Mouse (Mus musculus) megakaryocyte-erythroid progenitor cell, adult 5-6 weeks (primary cell): ENCODE results near the gene Gm8024. TPM values are rescaled to one million over a fixed set of nuclear protein-coding genes. Genes with fewer than 3 reads are reported as not detected.
"Not testable (repeated sequence)": the region's sequence is repeated elsewhere in the genome, so short reads cannot be mapped to it uniquely, and the experiment has no call there.

Experiments used
- ATAC-seq: replicated peaks from 2 replicates; pipeline ENCODE4 v1.8.0; 2016; ENCODE audit warnings: mild to moderate bottlenecking, inconsistent platforms; ENCODE audit not compliant: severe bottlenecking, poor library complexity, low FRiP score, low TSS enrichment
- total RNA-seq, 2 experiments: library from RNA; stranded (forward) in 1 of 2; stranded (reverse) in 1 of 2; fragments of 200-1000, 215-1000 nt in 1 of 2; fragments of >200 nt in 1 of 2; fragmentation: Nextera tagmentation in 1 of 2; gene quantifications; 2 replicates each; pipeline ENCODE4 v1.2.3; 2014 to 2017

Gene Gm8024
- total RNA-seq (2014; fragmentation: Nextera tagmentation) (not detected in 2 replicates), total RNA-seq (2017) (not detected in 2 replicates)

GRCm38 (mm10) chr14:42524182-42524581 lies at the start of gene Gm8024:
Gm8024 (minus strand) TSS chr14:42524282.
- not testable (repeated sequence) for ATAC-seq

GRCm38 (mm10) chr14:42543170-42543701 lies 19.2 kb upstream of the Gm8024 start:
- not testable (repeated sequence) for ATAC-seq

- not testable (repeated sequence) for ATAC-seq
Observed at GRCm38 (mm10) chr14:42542316-42543169, 18.5 kb upstream of the Gm8024 start.

GRCm38 (mm10) chr14:42502249-42502648 lies 21.8 kb downstream of the Gm8024 start, which contains the start of gene Gm8020:
Gm8020 (minus strand) TSS chr14:42502349.
- ATAC-seq: not testable (repeated sequence)

Other genes with a start within 250 kb of the Gm8024 start
- not detected in 2 replicates for gene Gm9611, start 226.9 kb downstream of the Gm8024 start, total RNA-seq (2014; fragmentation: Nextera tagmentation)
- not detected in 2 replicates for gene Gm9611, start 226.9 kb downstream of the Gm8024 start, total RNA-seq (2017)
- gene Gm7995, start 214.1 kb downstream of the Gm8024 start, total RNA-seq (2014; fragmentation: Nextera tagmentation): not detected in 2 replicates
- gene Gm7995, start 214.1 kb downstream of the Gm8024 start, total RNA-seq (2017): not detected in 2 replicates
- gene Gm8005, start 84.6 kb downstream of the Gm8024 start, total RNA-seq (2014; fragmentation: Nextera tagmentation): not detected in 2 replicates
- not detected in 2 replicates for gene Gm8005, start 84.6 kb downstream of the Gm8024 start, total RNA-seq (2017)
- gene Gm8011, start 60.4 kb downstream of the Gm8024 start, total RNA-seq (2014; fragmentation: Nextera tagmentation): not detected in 2 replicates
- not detected in 2 replicates for gene Gm8011, start 60.4 kb downstream of the Gm8024 start, total RNA-seq (2017)
- not detected in 2 replicates for gene Gm8020, start 21.9 kb downstream of the Gm8024 start, total RNA-seq (2014; fragmentation: Nextera tagmentation)
- not detected in 2 replicates for gene Gm8020, start 21.9 kb downstream of the Gm8024 start, total RNA-seq (2017)
- not detected in 2 replicates for gene Gm17124, start 75.6 kb upstream of the Gm8024 start, total RNA-seq (2014; fragmentation: Nextera tagmentation)
- not detected in 2 replicates for gene Gm17124, start 75.6 kb upstream of the Gm8024 start, total RNA-seq (2017)
- not detected in 2 replicates for gene Gm3633, start 117.6 kb upstream of the Gm8024 start, total RNA-seq (2014; fragmentation: Nextera tagmentation)
- not detected in 2 replicates for gene Gm3633, start 117.6 kb upstream of the Gm8024 start, total RNA-seq (2017)
- not detected in 2 replicates for gene Gm10378, start 131.7 kb upstream of the Gm8024 start, total RNA-seq (2014; fragmentation: Nextera tagmentation)
- gene Gm10378, start 131.7 kb upstream of the Gm8024 start, total RNA-seq (2017): not detected in 2 replicates
- not detected in 2 replicates for gene Gm3015, start 244.5 kb upstream of the Gm8024 start, total RNA-seq (2014; fragmentation: Nextera tagmentation)
- not detected in 2 replicates for gene Gm3015, start 244.5 kb upstream of the Gm8024 start, total RNA-seq (2017)